Mouse (Mus musculus) left cerebral cortex, postnatal 10 days (tissue): Measurements from ENCODE around the gene D630039A03Rik. TPM values are rescaled to one million over a fixed set of nuclear protein-coding genes. Genes with fewer than 3 reads are reported as not detected.
A peak's percentile ranks its signal among the peaks of the same experiment; 100 is the strongest.
"Not testable (repeated sequence)": the region's sequence is repeated elsewhere in the genome, so short reads cannot be mapped to it uniquely, and the experiment has no call there.

Experiments used
- DNase-seq, 2 experiments: peaks; one replicate each; pipeline ENCODE4 v3.0.0; 2021 to 2022; ENCODE audit warnings: low spot score in 2 of 2, mixed read lengths in 1 of 2; ENCODE audit errors: extremely low spot score in 1 of 2
- intact Hi-C: fragments of 180-260 bp; cut with DNase I; formaldehyde crosslinking; loops from one replicate; pipeline ENCODE4 v1.15.1; 2025
- total RNA-seq, 2 experiments: library from RNA; stranded (reverse); gene quantifications; 2 replicates each; pipeline ENCODE4 v1.2.3; 2021

D630039A03Rik gene
- total RNA-seq, 2 experiments from 2014 or later: 0.11 to 0.28 TPM

- DNase-seq: peak in 1 of 2 experiments; percentile 54
These were observed 14.9 kb downstream of the D630039A03Rik start for GRCm38 (mm10) chr4:57901210-57901609.

GRCm38 (mm10) chr4:57896631-57897030 is 19.5 kb downstream of the D630039A03Rik start:
- DNase-seq: no peak
- intact Hi-C loops: no loop called here

More at GRCm38 (mm10) chr4:57901210-57901609, 14.9 kb downstream of the D630039A03Rik start:
- intact Hi-C loops: loop anchor here (5.0 to 10.0 kb wide), 3 partner anchors 181 to 354 kb away; no protein-coding TSS in a partner anchor

- no peak for DNase-seq
- intact Hi-C loops: no loop called here
These were observed 20.2 kb downstream of the D630039A03Rik start for GRCm38 (mm10) chr4:57895902-57896301.

- intact Hi-C loops: no loop called here
- DNase-seq: no peak
These were observed 21.0 kb downstream of the D630039A03Rik start for GRCm38 (mm10) chr4:57895140-57895539.

GRCm38 (mm10) chr4:57892001-57892586 is 24.0 kb downstream of the D630039A03Rik start:
- DNase-seq: no peak
- intact Hi-C loops: no loop called here

- intact Hi-C loops: no loop called here
- no peak for DNase-seq
These were observed 26.3 kb downstream of the D630039A03Rik start for GRCm38 (mm10) chr4:57889773-57890172.

GRCm38 (mm10) chr4:57888978-57889377 is 27.1 kb downstream of the D630039A03Rik start:
- DNase-seq, intact Hi-C loops: not testable (repeated sequence)

GRCm38 (mm10) chr4:57888246-57888645 is 27.9 kb downstream of the D630039A03Rik start:
- DNase-seq: no peak
- intact Hi-C loops: no loop called here

- no peak for DNase-seq
- intact Hi-C loops: no loop called here
These were observed 29.2 kb downstream of the D630039A03Rik start for GRCm38 (mm10) chr4:57886888-57887230.

- intact Hi-C loops: no loop called here
- peak in 1 of 2 experiments; percentile 53 for DNase-seq
These were observed 29.8 kb downstream of the D630039A03Rik start for GRCm38 (mm10) chr4:57886066-57886887.

GRCm38 (mm10) chr4:57885186-57885585 is 30.9 kb downstream of the D630039A03Rik start:
- intact Hi-C loops: no loop called here
- DNase-seq: no peak

GRCm38 (mm10) chr4:57884511-57884910 is 31.6 kb downstream of the D630039A03Rik start:
- DNase-seq: no peak
- intact Hi-C loops: loop anchor here (5.0 kb wide), 1 partner anchor 212 kb away; no protein-coding TSS in a partner anchor

GRCm38 (mm10) chr4:57883520-57884421 is 32.3 kb downstream of the D630039A03Rik start:
- intact Hi-C loops: loop anchor here (5.0 kb wide), 1 partner anchor 211 kb away; no protein-coding TSS in a partner anchor
- peak in 1 of 2 experiments; percentile 23 for DNase-seq

- intact Hi-C loops: loop anchor here (5.0 kb wide), 1 partner anchor 208 kb away; no protein-coding TSS in a partner anchor
- DNase-seq: peak; percentile 34 to 77
These were observed 36.2 kb downstream of the D630039A03Rik start for GRCm38 (mm10) chr4:57879804-57880357.

GRCm38 (mm10) chr4:57879137-57879536 is 37.0 kb downstream of the D630039A03Rik start:
- intact Hi-C loops: no loop called here
- DNase-seq: no peak

GRCm38 (mm10) chr4:57867454-57867853 is 48.6 kb downstream of the D630039A03Rik start:
- DNase-seq: no peak
- intact Hi-C loops: no loop called here

- intact Hi-C loops: no loop called here
- DNase-seq: no peak
These were observed 49.1 kb downstream of the D630039A03Rik start for GRCm38 (mm10) chr4:57866990-57867389.

GRCm38 (mm10) chr4:57866088-57866487 is 50.0 kb downstream of the D630039A03Rik start:
- DNase-seq: peak in 1 of 2 experiments; percentile 46
- intact Hi-C loops: no loop called here
